Mouse (Mus musculus): ENCODE measurements at regions not wholly inside any gene's neighbourhood (a gene's known extent, or its start where the extent isn't known, plus 50 kb on each side); places are given as distances from the start of the nearest gene placed in this dataset.

DNA sequence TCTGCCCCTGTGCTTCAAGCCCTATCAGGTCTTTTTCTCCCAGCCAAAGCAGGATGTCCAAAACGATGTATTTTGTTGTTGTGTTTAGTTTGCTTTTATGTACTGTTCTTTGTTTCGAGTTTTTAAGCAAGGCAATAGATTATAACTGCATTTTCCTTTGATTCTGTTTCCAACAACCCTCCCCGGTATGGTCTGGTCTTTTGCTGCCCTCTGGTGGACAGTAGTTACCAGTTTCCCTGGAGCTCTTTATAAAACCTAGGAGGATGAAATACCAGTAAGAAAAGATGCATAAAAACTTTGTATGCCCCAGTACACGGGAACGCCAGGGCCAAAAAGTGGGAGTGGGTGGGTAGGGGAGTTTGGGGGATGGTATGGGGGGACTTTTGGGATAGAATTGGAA is 73.9 kb upstream of the Itm2a start:
- peak; percentile 4 for DNase-seq

DNA sequence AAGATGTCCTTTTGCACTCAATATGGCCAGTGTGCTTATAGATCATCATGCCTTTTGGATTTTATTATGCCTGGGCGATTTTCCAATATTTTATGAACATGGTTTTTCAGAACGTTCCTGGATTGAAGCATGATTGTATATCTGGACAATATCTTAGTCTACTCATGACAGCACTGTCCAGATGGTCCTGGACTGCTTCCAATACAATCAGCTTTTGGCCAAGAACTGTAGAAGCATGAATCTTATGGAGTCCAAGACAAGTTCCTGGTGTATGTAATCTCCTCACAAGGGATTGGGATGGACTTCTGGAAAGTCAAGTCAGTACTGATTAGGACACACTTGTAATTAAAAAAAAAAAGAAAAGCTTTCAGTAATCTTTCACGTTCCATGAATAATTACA is 66.1 kb upstream of the Itm2a start:
- DNase-seq: no peak

All from cerebellum, adult 9-10 months (tissue).